Mouse (Mus musculus): Measurements from ENCODE around the gene Plagl1. TPM values are rescaled to one million over a fixed set of nuclear protein-coding genes. Genes with fewer than 3 reads are reported as not detected.
"Not testable (repeated sequence)": the region's sequence is repeated elsewhere in the genome, so short reads cannot be mapped to it uniquely, and the experiment has no call there.

Plagl1 gene
- 46.7 and 54.9 TPM in 2 replicates for polyA plus RNA-seq (2014; fragmentation: Nextera tagmentation; extraction: Ambion mirVana)

GRCm38 (mm10) chr10:13060021-13060668, at the start of gene Plagl1:
Plagl1 (plus strand) TSS chr10:13060504.
- Histone ChIP-seq H3K4me1 (ENCODE audit: control insufficient read depth, insufficient read depth, low read length) (peaks cover 8% of the 10 kb centered on the region), H3K27ac (ENCODE audit: low read depth, low read length) (no peak within 1 kb of the TSS), H3K36me3 (ENCODE audit: control insufficient read depth, insufficient read depth, low read length) (no peaks in the 10 kb centered on the region), H3K9me3 (replicated peaks; ENCODE audit: control insufficient read depth, low read length) (no peaks in the 10 kb centered on the region), H3K4me2 (ENCODE audit: low read length) (peak within 1 kb of the TSS; percentile 75), H3K27me3 (replicated peaks; ENCODE audit: control insufficient read depth, insufficient read depth, low read length) (peaks cover 20% of the 10 kb centered on the region; the same call in 1 of the 2 replicates), H3K9ac (ENCODE audit: low read length) (peak within 1 kb of the TSS; percentile 60), H3K4me3 (ENCODE audit: low read depth, low read length) (peak within 1 kb of the TSS; percentile 37)
- 63% methylated on average over 11 of the region's 11 CpGs for WGBS
- ATAC-seq (no peak), DNase-seq (ENCODE audit: low spot score) (no peak)

- no peak for DNase-seq (ENCODE audit: low spot score)
- Histone ChIP-seq H3K27me3 (replicated peaks; ENCODE audit: control insufficient read depth, insufficient read depth, low read length) (no peaks in the 10 kb centered on the region), H3K9me3 (replicated peaks; ENCODE audit: control insufficient read depth, low read length) (no peaks in the 10 kb centered on the region), H3K4me3 (ENCODE audit: low read depth, low read length) (no peak overlapping the region), H3K36me3 (ENCODE audit: control insufficient read depth, insufficient read depth, low read length) (no peaks in the 10 kb centered on the region), H3K4me2 (ENCODE audit: low read length) (no peak overlapping the region), H3K9ac (ENCODE audit: low read length) (no peak overlapping the region), H3K4me1 (ENCODE audit: control insufficient read depth, insufficient read depth, low read length) (peaks cover 10% of the 10 kb centered on the region), H3K27ac (ENCODE audit: low read depth, low read length) (no peak overlapping the region)
- WGBS: 64% methylated on average over 7 of the region's 7 CpGs
- ATAC-seq: no peak
Measured at GRCm38 (mm10) chr10:13014026-13014425, 46.3 kb upstream of the Plagl1 start.

GRCm38 (mm10) chr10:13016573-13016972, 43.7 kb upstream of the Plagl1 start:
- Histone ChIP-seq H3K4me3 (ENCODE audit: low read depth, low read length) (no peak overlapping the region), H3K36me3 (ENCODE audit: control insufficient read depth, insufficient read depth, low read length) (no peaks in the 10 kb centered on the region), H3K9ac (ENCODE audit: low read length) (no peak overlapping the region), H3K4me2 (ENCODE audit: low read length) (no peak overlapping the region), H3K27me3 (replicated peaks; ENCODE audit: control insufficient read depth, insufficient read depth, low read length) (no peaks in the 10 kb centered on the region), H3K4me1 (ENCODE audit: control insufficient read depth, insufficient read depth, low read length) (no peaks in the 10 kb centered on the region), H3K27ac (ENCODE audit: low read depth, low read length) (no peak overlapping the region), H3K9me3 (replicated peaks; ENCODE audit: control insufficient read depth, low read length) (no peaks in the 10 kb centered on the region)
- WGBS: 31% methylated on average over 4 of the region's 4 CpGs
- peak; percentile 90 for DNase-seq (ENCODE audit: low spot score)
- peak; percentile 72 for ATAC-seq

GRCm38 (mm10) chr10:13018510-13018909, 41.8 kb upstream of the Plagl1 start:
- Histone ChIP-seq H3K27me3 (replicated peaks; ENCODE audit: control insufficient read depth, insufficient read depth, low read length) (no peaks in the 10 kb centered on the region), H3K4me2 (ENCODE audit: low read length) (no peak overlapping the region), H3K4me3 (ENCODE audit: low read depth, low read length) (no peak overlapping the region), H3K9me3 (replicated peaks; ENCODE audit: control insufficient read depth, low read length) (no peaks in the 10 kb centered on the region), H3K36me3 (ENCODE audit: control insufficient read depth, insufficient read depth, low read length) (no peaks in the 10 kb centered on the region), H3K27ac (ENCODE audit: low read depth, low read length) (no peak overlapping the region), H3K9ac (ENCODE audit: low read length) (no peak overlapping the region), H3K4me1 (ENCODE audit: control insufficient read depth, insufficient read depth, low read length) (no peaks in the 10 kb centered on the region)
- 65% methylated on average over 7 of the region's 7 CpGs for WGBS
- ATAC-seq (peak; percentile 64; the same call in 1 of the 2 replicates), DNase-seq (ENCODE audit: low spot score) (peak; percentile 54)

- no peaks in the 10 kb centered on the region for H3K36me3 ChIP-seq (ENCODE audit: control insufficient read depth, insufficient read depth, low read length)
Measured at GRCm38 (mm10) chr10:13019026-13019425, 41.3 kb upstream of the Plagl1 start.

GRCm38 (mm10) chr10:13022103-13022502, 38.2 kb upstream of the Plagl1 start:
- ATAC-seq (no peak), DNase-seq (ENCODE audit: low spot score) (no peak)
- no peak overlapping the region for H3K27ac ChIP-seq (ENCODE audit: low read depth, low read length)
- 88% methylated on average over 4 of the region's 4 CpGs for WGBS
- no peaks in the 10 kb centered on the region for H3K4me1 ChIP-seq (ENCODE audit: control insufficient read depth, insufficient read depth, low read length)
- H3K36me3 ChIP-seq (ENCODE audit: control insufficient read depth, insufficient read depth, low read length): no peaks in the 10 kb centered on the region
- no peak overlapping the region for H3K4me3 ChIP-seq (ENCODE audit: low read depth, low read length)
- H3K9me3 ChIP-seq (replicated peaks; ENCODE audit: control insufficient read depth, low read length): no peaks in the 10 kb centered on the region
- no peak overlapping the region for H3K9ac ChIP-seq (ENCODE audit: low read length)
- no peak overlapping the region for H3K4me2 ChIP-seq (ENCODE audit: low read length)
- no peaks in the 10 kb centered on the region for H3K27me3 ChIP-seq (replicated peaks; ENCODE audit: control insufficient read depth, insufficient read depth, low read length)

More at GRCm38 (mm10) chr10:13019026-13019425, 41.3 kb upstream of the Plagl1 start:
- ATAC-seq (no peak), DNase-seq (ENCODE audit: low spot score) (no peak)
- no peak overlapping the region for H3K4me3 ChIP-seq (ENCODE audit: low read depth, low read length)
- no peak overlapping the region for H3K9ac ChIP-seq (ENCODE audit: low read length)
- H3K27ac ChIP-seq (ENCODE audit: low read depth, low read length): no peak overlapping the region
- H3K9me3 ChIP-seq (replicated peaks; ENCODE audit: control insufficient read depth, low read length): no peaks in the 10 kb centered on the region
- no peaks in the 10 kb centered on the region for H3K27me3 ChIP-seq (replicated peaks; ENCODE audit: control insufficient read depth, insufficient read depth, low read length)
- no peak overlapping the region for H3K4me2 ChIP-seq (ENCODE audit: low read length)
- H3K4me1 ChIP-seq (ENCODE audit: control insufficient read depth, insufficient read depth, low read length): no peaks in the 10 kb centered on the region
- 65% methylated on average over 5 of the region's 5 CpGs for WGBS

- not testable (repeated sequence) for H3K4me3 ChIP-seq (ENCODE audit: low read depth, low read length); H3K9me3 ChIP-seq (replicated peaks; ENCODE audit: control insufficient read depth, low read length); H3K27ac ChIP-seq (ENCODE audit: low read depth, low read length); H3K36me3 ChIP-seq (ENCODE audit: control insufficient read depth, insufficient read depth, low read length); ATAC-seq; H3K27me3 ChIP-seq (replicated peaks; ENCODE audit: control insufficient read depth, insufficient read depth, low read length); DNase-seq (ENCODE audit: low spot score); H3K4me1 ChIP-seq (ENCODE audit: control insufficient read depth, insufficient read depth, low read length); H3K4me2 ChIP-seq (ENCODE audit: low read length); H3K9ac ChIP-seq (ENCODE audit: low read length)
- WGBS: 71% methylated on average over 3 of the region's 3 CpGs
Measured at GRCm38 (mm10) chr10:13023985-13024384, 36.3 kb upstream of the Plagl1 start.

GRCm38 (mm10) chr10:13027702-13028101, 32.6 kb upstream of the Plagl1 start:
- no peak for DNase-seq (ENCODE audit: low spot score)
- WGBS: 90% methylated on average over 5 of the region's 5 CpGs
- no peaks in the 10 kb centered on the region for H3K4me1 ChIP-seq (ENCODE audit: control insufficient read depth, insufficient read depth, low read length)
- H3K9ac ChIP-seq (ENCODE audit: low read length): no peak overlapping the region
- H3K36me3 ChIP-seq (ENCODE audit: control insufficient read depth, insufficient read depth, low read length): no peaks in the 10 kb centered on the region
- ATAC-seq: no peak
- H3K27ac ChIP-seq (ENCODE audit: low read depth, low read length): no peak overlapping the region
- H3K4me3 ChIP-seq (ENCODE audit: low read depth, low read length): no peak overlapping the region
- H3K27me3 ChIP-seq (replicated peaks; ENCODE audit: control insufficient read depth, insufficient read depth, low read length): no peaks in the 10 kb centered on the region
- H3K9me3 ChIP-seq (replicated peaks; ENCODE audit: control insufficient read depth, low read length): no peaks in the 10 kb centered on the region
- H3K4me2 ChIP-seq (ENCODE audit: low read length): no peak overlapping the region

GRCm38 (mm10) chr10:13028215-13028614, 32.1 kb upstream of the Plagl1 start:
- Histone ChIP-seq H3K27ac (ENCODE audit: low read depth, low read length) (no peak overlapping the region), H3K36me3 (ENCODE audit: control insufficient read depth, insufficient read depth, low read length) (no peaks in the 10 kb centered on the region), H3K4me2 (ENCODE audit: low read length) (no peak overlapping the region), H3K4me3 (ENCODE audit: low read depth, low read length) (no peak overlapping the region), H3K27me3 (replicated peaks; ENCODE audit: control insufficient read depth, insufficient read depth, low read length) (no peaks in the 10 kb centered on the region), H3K9ac (ENCODE audit: low read length) (no peak overlapping the region), H3K9me3 (replicated peaks; ENCODE audit: control insufficient read depth, low read length) (no peaks in the 10 kb centered on the region), H3K4me1 (ENCODE audit: control insufficient read depth, insufficient read depth, low read length) (no peaks in the 10 kb centered on the region)
- ATAC-seq: no peak
- DNase-seq (ENCODE audit: low spot score): no peak
- 100% methylated on average over 1 of the region's 1 CpGs for WGBS

Measured in forebrain, embryonic 14.5 days (tissue).